Mouse (Mus musculus) ovary, postnatal 10 days (tissue): ENCODE measurements around the gene Tbca.

Experiments
- DNase-seq: peaks from one replicate; pipeline ENCODE4 v3.0.0; 2022; ENCODE audit warnings: low spot score

The Tbca gene

GRCm38 (mm10) chr13:94881201-94881600 lies 92.5 kb downstream of the Tbca start:
- no peak for DNase-seq

- no peak for DNase-seq
Observed at GRCm38 (mm10) chr13:94882221-94882620, 93.5 kb downstream of the Tbca start.

GRCm38 (mm10) chr13:94882711-94883145 lies 94.0 kb downstream of the Tbca start:
- no peak for DNase-seq

GRCm38 (mm10) chr13:94883163-94883965 lies 94.7 kb downstream of the Tbca start:
- no peak for DNase-seq

- DNase-seq, result no peak
Observed at GRCm38 (mm10) chr13:94883966-94884960, 95.6 kb downstream of the Tbca start.

GRCm38 (mm10) chr13:94885291-94886235 lies 96.9 kb downstream of the Tbca start:
- no peak for DNase-seq
